Mouse (Mus musculus): ENCODE measurements at regions not wholly inside any gene's neighbourhood (a gene's known extent, or its start where the extent isn't known, plus 50 kb on each side); places are given as distances from the start of the nearest gene placed in this dataset.

DNA sequence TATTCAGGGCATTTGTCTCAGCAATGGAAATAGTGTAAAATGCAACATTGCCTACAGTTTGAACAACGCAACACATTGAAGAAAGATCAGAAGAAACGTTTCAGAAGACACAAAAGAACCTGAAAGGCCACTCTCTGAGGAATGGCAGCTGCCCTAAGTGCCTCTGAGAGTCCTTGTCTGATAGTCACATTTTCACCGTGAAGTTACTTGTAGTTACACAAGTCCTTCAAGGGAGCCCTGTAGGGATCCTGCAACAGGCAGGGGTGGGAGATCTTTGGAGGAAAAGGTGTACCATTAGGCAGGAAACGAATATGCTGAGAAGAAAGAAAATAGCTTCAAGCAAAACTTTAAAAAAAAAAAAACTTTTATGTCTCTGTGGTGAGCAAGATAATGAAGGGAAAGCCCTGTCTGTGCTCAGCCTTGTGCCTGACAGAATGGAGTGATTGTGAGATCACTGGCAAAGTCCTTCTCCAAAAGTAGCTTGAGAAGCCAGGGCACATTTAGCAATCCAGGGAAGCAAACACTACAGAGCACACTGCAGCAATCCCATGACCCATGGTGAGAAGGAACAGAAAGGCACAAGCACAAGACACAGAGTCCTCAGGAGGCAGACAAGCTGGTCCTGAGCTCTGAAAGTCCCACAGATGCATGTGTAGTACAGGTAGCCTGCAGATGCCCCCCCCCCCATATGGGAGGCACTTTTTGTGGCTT, 112.3 kb upstream of the Tnfaip3 start:
- no peak for DNase-seq

DNA sequence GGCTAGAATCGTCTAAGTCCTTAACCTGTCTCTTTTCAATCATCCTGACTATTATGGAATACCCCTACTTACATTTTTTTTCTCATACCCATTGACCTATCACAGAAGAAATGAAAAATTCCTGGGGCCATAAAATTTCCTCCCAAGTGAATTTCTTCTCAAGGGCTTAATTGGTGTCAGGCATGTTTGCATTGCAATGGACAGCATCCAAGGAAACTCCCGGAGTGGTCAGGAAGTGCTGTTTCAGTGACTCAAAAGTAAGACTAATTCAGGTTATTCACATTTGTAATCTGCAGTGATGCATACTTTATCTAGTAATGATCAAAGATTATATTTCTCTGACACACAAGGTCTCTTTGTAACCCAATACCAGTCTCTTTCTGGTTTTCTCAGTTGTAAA, 111.5 kb upstream of the Tnfaip3 start:
- no peak for DNase-seq

DNA sequence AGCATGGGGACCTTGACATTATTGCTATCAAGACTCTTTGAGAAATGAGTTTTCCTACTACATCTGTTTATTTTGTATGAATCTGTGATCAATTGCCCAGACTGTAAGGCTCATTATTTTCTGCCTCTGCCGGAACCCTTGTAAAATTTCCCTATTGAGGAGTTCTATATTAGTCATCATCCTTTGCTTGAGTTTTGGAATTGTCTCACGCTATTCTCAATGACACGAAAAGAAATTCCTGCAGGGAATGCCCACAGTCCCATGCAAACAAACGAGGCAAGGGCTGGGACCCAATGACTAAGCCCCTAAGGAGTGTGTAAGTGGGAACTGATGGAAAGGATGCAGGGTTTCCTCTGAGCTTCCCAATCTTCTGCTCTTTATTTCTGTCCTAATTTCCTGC, 111.0 kb upstream of the Tnfaip3 start:
- no peak for DNase-seq

DNA sequence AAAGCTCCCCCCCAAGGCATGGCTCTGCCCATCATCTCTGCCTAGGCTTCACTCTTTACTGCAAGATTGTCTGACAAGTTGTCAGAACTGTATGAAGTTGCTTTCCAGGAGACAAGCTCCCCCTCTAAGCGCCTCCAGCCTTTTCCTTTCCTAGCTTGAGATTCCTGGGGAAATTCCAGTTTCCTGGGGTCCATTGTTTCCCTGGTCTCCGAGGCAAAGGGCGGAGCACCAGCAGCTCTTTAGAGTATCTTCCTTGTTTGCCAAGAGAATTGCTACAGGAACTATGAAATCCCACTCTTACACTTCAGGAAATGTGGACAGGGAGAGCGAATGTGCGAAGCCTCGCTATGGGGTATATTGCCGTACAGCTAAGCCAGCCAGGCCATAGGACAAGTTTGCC, 108.2 kb upstream of the Tnfaip3 start:
- no peak for DNase-seq

DNA sequence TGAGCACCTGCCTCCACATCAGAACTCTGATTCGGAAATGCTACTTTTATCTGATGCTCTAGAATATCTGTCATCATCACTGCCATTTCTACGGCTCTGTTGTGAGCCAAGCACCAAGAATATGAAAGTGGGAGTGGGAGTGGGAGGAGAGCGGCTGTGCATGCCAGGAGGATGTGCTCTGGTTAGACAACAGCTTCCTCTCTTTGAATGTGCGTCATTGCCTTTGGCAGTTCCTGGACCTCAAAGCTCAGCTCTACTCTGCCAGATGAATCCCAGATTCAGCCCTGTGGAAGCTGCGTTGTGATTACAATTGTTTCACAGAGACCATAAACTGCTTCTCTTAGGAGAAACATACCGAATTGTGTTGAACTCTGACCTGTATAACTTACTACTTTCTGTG, 106.8 kb upstream of the Tnfaip3 start:
- peak; percentile 3 for DNase-seq

DNA sequence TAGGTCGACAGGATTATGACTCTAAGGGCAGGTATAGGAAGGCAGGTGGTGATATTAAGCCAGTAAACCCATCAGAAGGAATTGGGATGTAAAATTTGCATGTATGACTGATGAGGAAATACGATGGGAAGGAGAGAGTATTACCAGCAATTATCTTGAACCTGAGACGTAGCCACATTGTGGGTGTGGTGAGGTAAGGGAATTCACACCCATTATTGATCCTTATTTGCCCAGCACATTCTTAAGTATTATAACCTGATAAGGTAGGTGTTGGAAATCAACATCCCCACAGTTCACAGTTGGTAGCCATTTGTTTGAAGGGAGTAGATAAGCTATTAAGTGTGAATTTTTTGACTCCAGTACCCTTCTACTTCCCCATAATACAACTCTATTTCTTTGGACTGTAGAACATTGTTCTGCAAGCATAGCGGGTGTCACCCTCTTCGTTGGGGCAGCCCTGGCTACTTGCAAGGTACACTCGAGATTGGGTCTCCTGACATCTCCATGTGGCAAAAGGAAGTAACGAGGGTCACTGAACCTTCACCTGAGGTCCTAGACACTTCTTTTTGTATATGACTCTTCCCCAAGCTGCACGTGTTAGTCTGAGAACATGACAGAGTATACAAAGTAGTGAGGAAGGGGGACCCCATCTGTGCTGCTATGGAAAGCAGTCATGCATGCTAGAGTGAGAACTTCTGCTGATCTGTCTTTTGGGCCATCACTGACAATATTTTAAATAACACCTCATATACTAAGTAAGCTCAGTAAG, 104.0 kb upstream of the Tnfaip3 start:
- no peak for DNase-seq

DNA sequence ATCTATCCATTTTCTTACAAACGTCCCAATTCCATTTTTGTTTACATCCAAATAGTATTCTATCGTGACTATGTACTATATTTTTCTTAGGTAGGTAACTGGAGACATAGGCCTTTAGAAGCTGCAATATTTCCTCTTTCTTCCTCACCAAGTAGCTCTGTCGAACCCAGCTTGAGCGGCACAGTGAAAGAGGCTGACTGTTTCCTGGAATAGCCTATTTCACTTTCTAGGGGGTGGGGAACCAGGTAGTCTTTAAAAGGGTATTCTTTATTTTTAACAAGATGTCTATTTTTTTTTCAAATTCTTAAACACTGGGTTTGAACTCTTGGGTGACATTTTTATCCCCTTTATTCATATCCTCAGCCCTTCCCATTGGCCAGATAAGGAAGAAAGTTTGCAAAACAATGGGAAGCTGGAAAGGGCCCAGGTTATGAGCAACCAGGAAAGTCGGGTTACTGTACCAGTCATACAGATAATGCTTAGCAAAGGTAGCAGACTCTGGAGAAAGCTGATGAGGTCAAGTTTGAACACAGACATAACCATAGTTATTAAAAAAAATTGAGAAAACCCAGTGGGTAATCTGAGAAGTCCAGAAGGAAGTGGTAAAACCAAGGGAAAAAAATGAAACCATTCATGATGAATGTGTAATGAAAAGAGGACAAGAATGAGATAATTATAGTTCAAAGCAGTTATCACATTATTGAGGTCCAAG, 103.3 kb upstream of the Tnfaip3 start:
- DNase-seq, result no peak

DNA sequence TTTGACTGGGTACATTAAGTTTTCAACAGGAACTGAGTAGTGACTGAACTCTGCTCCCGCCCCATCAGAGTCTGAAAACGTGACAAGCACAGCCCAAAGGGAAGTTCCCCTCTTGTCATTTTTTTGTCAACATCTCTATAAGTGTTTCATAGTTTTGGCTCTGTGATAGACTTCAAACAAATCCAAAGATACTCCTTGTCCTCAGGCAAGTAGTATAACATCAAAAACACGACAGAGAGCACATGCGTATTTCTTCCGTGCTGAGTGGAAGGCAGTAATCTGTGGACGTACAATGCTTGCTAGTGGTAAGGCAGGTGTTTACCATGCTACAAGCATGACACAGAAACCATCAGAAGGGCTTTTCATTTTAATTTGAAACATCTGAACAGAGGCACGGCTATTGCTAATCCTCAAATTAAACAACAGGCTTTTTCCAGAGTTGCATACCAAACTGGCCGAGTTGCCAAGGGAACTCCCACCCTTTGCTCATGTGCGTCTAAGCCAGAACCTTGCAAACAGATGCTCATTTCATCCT, 101.7 kb upstream of the Tnfaip3 start:
- no peak for DNase-seq

DNA sequence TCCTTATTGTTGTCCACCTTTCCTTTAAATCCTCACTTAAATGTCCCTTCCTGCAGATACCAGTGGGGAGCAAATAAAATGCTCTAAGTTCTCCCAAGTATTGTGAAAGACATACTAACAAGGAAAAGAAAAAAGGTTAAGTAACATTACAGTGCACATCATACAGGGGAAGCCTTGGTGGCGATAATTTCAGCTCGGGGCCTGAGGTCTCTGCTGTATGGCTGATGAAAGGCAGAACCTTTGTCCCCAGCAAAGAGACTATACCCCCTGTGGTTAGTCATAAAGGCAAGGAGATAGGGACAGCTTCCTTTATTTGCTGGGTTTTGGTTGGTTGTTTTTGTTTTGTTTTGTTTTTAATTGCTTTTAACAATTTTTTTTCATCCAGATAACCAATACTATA, 97.0 kb upstream of the Tnfaip3 start:
- DNase-seq, result no peak

DNA sequence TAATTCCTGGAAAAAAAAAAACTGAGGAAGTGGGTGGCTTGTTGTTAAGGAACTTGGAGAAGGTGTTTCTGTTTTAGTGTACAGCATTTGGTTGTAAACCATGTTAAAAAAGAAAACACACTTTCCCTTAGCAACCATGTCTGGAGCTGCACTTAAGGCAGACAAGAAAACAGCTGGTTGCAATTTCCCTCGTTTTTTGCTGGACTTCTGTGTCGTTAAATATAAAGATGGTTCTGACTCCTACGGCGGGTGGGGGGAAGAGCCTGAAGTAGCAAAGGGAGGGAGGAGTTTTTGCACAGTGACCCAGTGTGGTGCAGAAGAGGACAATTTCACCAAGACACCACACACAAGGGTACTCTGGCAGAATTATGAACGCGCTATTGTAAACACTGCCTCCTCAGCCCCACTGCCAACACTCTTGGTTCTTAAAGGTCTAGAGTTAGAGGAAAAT, 89.8 kb upstream of the Tnfaip3 start:
- no peak for DNase-seq

DNA sequence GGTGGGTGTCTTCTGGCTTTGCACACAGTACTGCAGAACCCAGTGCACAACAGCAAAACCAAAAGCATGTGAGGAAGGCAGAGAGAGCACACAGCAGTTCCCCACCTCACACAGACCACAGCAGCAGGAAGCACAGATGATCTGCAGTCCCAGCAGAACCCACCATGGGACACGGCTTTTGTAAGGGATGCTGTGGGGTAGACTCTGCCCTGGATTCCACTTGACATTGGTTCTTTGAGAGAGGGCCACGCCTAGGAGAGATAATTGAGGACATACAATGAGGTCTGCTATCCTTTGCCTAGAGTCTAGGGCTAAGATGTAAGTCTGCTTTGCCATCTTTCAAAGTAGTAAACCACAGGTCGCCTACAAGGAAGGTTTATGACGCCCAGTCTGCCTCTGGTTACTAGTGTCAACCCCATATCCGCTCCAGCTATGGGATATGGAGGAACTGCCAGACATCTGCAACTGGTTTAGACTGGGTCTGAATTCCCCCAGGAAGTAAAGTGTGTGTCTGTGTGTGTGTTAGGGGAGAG, 89.3 kb upstream of the Tnfaip3 start:
- no peak for DNase-seq

DNA sequence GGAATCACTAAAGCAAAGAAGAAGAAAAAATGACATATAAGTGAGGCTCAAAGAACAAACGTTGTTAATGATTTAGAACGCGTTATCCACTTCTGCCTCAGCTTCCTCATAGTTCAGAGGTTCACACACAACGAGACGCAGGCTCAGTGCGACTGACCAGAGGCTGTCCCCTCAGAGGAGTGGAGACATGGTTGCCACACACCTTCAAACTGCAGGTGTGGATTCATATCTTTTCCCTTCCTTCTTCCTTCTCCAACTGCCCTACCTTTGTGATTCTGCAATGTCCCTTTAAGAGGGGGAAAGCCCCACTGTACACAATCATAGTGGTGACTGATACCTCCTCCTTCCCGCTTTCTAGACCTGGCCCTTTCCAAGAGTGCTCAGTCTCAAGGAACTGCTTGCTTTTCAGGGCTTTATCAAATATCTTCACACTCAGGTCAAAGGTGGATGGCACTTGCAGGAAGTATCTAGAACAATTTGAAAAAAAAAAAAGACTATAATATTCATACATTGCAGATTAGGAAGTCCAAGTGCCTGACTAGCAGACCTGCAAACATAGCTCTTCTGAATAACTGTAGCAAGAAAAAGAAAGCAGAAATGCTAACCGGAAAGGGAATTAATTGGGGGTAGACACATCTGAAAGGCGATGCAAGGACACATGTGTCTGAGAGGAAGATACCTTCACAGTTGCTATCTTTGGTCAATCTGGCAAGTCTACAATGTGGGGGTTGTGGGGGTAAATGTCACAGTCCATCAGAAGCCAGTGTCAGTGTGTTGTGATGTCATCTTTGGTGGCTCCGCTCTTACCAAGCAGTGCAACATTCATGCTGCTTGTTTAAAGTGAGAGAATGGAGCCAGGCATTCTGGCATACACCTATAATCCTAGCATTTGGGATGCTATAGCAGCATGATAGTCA, 84.2 kb upstream of the Tnfaip3 start:
- DNase-seq, result no peak

DNA sequence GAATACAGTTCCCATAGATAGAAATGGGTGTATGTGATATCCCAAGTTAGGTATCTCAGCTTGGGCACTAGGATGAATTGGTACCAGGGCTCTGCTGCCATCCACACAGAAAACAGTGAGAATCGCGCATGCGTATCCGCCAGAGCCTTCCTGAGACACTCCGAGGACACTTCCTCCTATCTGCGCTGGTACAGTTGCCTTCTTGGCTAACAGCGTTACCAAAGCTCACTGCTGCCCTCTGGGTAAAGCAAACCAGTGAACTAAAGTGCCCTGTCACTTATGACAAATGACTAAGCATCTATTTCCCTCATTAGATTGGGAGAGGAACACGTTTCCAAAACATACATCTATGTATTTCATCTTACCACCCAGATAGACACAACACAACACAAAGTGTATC, 78.8 kb upstream of the Tnfaip3 start:
- peak; percentile 68 for DNase-seq

DNA sequence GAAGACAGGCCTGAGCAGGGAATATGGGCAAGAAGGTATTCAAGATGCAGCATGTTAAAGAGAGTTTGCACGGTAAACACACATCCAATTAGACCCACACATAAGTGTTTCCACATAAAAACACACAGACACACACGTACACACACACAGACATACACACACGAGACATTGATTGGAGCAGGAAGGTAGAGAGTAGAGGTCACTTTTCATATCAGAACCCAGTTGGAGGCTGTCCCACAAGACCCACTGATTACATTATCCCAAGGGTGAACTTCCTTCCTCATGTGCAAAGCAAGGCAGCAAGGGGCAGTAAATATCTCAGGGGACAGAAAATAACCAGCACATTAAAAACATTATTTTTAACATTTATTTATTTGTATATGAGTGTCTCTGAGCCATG, 78.2 kb upstream of the Tnfaip3 start:
- DNase-seq, result no peak

DNA sequence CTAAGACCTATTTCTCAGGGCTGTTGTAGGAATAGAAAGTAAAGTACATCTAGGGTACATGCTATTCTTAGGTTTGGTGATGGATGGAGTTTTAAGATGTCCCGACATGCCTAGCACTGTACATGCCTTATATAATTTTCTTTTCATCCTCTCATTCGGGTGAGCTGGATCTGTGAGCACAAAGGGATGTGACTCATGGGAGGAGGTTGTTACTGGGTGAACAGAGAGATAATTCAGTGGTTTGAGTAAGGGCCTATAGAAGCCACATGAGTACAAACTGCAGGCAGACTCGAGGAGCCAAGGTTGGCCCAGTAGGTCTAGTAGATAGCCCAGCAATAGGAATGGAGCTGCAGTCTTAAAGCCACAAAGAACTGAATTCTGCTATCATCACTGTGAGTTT, 76.5 kb upstream of the Tnfaip3 start:
- DNase-seq, result no peak

DNA sequence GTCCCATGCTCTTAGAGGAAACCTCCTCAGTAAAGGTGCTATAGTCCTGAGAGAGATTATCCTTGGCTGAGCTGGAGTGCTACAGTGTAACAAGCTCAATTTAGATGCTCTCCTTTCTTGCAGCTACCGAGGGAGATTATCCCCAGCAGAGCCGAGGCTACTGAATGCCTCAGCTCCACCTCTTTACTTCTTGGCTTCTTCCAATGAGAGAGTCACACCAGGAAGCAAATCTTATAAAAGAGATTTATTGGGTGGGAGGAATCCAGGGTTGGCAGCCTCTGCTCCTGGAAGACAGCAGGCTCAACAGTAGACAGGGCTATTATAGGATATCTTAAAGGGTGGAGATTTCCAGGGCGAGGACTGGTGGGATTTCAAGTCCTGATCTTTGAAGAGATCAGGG, 75.7 kb upstream of the Tnfaip3 start:
- DNase-seq, result no peak

DNA sequence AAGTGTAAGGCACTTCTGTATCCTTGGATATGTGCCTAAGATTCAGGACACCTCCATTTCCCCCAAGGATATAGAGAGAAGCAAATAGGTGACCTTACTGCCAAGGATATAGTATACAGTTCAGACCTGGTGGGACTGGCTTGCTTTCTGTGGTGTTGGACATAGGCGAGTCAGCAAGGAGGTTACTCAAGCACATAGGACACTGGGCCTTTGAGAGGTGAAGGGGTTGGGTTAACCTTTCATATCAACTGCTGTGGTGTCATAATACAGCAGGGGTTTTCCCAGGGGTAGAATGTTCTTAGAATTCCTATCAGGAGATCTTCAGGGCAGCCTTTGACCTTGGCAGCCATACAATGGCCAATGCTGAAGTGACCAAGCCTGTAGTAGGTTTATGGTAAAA, 71.5 kb upstream of the Tnfaip3 start:
- no peak for DNase-seq

DNA sequence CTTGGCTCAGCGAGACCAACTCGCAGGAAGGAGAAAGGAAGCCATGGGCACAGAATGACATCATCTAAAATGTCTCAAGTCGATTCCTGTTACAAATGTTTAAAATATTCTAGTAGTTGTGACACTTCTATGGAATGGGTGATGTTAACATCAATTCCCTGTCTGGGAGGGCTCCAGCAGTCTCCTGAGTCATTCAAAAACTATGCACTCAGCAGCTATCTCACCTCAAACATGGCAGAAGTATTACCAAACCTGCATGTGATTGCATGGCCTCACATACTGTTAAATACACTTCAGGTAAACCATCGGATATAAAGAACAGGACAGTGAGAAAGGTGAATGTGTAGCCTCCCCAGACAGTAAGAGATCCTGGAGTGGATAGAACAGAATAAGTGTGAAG, 66.7 kb upstream of the Tnfaip3 start:
- DNase-seq, result no peak

DNA sequence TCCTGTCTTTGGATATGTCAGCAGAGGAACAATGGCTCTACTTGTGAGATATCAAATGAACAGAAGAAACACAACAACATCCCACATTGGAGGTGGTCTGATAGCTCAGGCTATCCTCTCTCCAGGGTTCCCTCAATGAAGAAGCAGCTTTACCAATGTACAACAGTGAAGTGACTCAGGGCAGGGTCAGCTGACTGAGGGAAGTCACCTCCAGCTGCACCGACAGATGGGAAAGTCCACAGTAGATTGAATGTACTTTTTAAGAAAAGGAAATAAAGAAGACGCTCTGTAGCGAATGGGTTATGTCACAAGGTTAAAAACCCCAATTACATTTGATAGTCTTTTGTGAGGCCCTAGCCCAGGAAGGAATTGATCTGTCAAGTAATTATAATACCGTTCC, 62.6 kb upstream of the Tnfaip3 start:
- no peak for DNase-seq

DNA sequence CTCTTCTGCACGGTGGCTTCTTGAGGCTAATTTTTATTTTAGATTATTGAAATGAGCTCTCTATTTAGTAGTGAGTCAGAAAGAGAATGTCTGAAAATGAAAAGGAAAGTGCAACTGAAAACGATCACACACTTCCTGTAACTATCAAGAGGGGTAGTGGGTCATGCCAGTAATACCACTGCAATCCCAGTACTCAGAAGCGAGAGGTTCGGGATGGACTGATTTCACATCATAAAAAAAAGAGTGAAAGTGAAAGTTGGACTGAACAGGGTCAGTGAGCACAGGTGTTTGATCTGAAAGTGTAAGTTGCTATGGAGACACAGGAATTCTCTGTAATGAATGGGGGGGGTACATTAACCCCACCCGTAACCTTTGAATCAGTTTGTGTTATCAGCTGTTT, 52.9 kb upstream of the Tnfaip3 start:
- no peak for DNase-seq

DNA sequence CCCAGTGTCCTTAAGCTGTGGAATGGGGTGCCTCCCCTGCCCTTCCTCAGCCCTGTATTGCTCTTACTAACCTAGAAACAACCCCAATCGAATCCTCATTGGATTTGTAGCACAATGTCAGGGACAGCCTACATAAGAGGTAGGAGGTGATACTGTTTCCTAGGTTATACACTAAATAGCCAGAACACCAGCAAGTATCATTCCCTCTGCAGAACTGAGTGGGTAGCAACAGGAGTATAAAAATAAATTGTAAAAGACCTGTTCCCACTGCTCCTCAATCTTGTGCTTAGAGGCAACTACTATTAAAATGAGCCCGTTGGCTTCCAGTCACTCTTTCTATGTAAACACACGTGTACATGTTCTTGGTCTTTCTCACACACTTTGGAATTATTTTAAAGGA, 52.2 kb upstream of the Tnfaip3 start:
- DNase-seq, result no peak

DNA sequence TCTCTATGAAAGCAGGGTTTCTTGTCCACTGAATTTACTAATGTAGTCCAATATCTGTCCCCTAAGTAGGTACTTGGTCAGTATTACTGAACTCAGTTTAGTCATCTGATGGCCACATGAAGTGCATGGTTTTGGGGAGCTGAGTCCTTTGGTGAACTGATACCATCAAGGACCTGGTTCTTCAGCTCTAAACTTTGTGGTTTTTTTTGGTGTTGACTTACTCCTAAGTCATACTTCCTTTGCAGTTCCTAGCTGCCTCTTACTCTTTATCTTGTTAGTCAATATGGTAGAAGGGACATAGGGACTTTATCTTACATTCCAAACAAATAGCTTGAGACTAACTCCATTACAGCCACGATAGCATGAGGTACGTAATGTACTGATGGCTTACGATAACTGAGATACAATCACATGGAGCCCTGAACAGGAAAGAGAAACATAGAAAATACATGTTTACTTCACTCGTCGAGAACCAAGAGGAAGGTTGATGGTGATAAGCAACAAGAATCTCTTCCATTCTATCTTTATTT, 51.4 kb upstream of the Tnfaip3 start:
- no peak for DNase-seq
